Mouse (Mus musculus) heart, postnatal 0 days (tissue): ENCODE results near the gene Vars. TPM values are rescaled to one million over a fixed set of nuclear protein-coding genes. Genes with fewer than 3 reads are reported as not detected.
A peak's percentile ranks its signal among the peaks of the same experiment; 100 is the strongest.

Experiments used
- ATAC-seq: fragments of 200-750 bp; cut with Nextera tagmentation; 2 replicates; pipeline ENCODE4 v1.8.0; 2017; ENCODE audit warnings: low read depth, moderate number of reproducible peaks, moderate library complexity; ENCODE audit not compliant: insufficient read depth
- DNase-seq: peaks from one replicate; pipeline ENCODE4 v3.0.0-alpha.2; 2016; ENCODE audit warnings: low spot score
- H3K27ac ChIP-seq: fragments of 300-500 bp; sonication (generic); 2 replicates; pipeline ENCODE4 v1.5.1; 2014; ENCODE audit warnings: low read depth, mild to moderate bottlenecking
- H3K27me3 ChIP-seq: fragments of 300-500 bp; sonication (generic); 2 replicates; pipeline ENCODE4 v1.6.1; 2014; ENCODE audit warnings: low read length, mixed read lengths; ENCODE audit not compliant: control insufficient read depth, insufficient read depth
- H3K36me3 ChIP-seq: fragments of 300-500 bp; sonication (generic); replicated peaks from 2 replicates; pipeline ENCODE4 v1.6.1; 2014; ENCODE audit warnings: low read length, mixed read lengths; ENCODE audit not compliant: control insufficient read depth, insufficient read depth
- H3K4me1 ChIP-seq: fragments of 300-500 bp; sonication (generic); 2 replicates; pipeline ENCODE4 v1.6.1; 2014; ENCODE audit warnings: antibody characterized with exemption; ENCODE audit not compliant: control insufficient read depth, insufficient read depth
- H3K4me2 ChIP-seq: fragments of 300-500 bp; sonication (generic); 2 replicates; pipeline ENCODE4 v1.6.1; 2014; ENCODE audit warnings: low read depth, mild to moderate bottlenecking, low read length, moderate library complexity
- H3K4me3 ChIP-seq: fragments of 300-500 bp; sonication (generic); 2 replicates; pipeline ENCODE4 v1.5.1; 2014; ENCODE audit warnings: low read depth, low read length
- H3K9ac ChIP-seq: fragments of 300-500 bp; sonication (generic); replicated peaks from 2 replicates; pipeline ENCODE4 v1.6.1; 2014; ENCODE audit warnings: low read depth, low read length, mixed read lengths
- H3K9me3 ChIP-seq: fragments of 300-500 bp; sonication (generic); replicated peaks from 2 replicates; pipeline ENCODE4 v1.6.1; 2016; ENCODE audit warnings: low read length; ENCODE audit not compliant: control insufficient read depth
- CTCF ChIP-seq: IDR thresholded peaks from 2 replicates; pipeline ENCODE4 v1.5.1; 2016; ENCODE audit warnings: antibody characterized with exemption, control low read depth, low read depth
- EP300 ChIP-seq: IDR thresholded peaks from 2 replicates; pipeline ENCODE4 v1.6.1; 2016; ENCODE audit warnings: antibody characterized with exemption, low read depth
- WGBS: fragments of 180-500 bp; shearing (Covaris S2); extraction: QIAGEN DNeasy Blood & Tissue Kit; methylation state at CpG from one replicate; pipeline ENCODE4 v1.1.7; 2014; 5-methylcytosine and 5-hydroxymethylcytosine counted together
- polyA plus RNA-seq: library from polyadenylated mRNA; unstranded; fragments of >200 nt; fragmentation: Nextera tagmentation; extraction: Ambion mirVana; gene quantifications from 2 replicates; pipeline ENCODE4 v1.2.1, GENCODE M21; 2015
- total RNA-seq: library from RNA; depleted of rRNA; stranded (reverse); fragments of >200 nt; gene quantifications from 2 replicates; pipeline ENCODE4 v1.2.3, GENCODE M21; 2014; ENCODE audit warnings: low replicate concordance

Vars gene
- total and polyA plus RNA-seq, 2 experiments from 2014 or later: 21.7 to 61.5 TPM

- DNase-seq (peak; percentile 76), ATAC-seq (peak; percentile 16)
- Histone ChIP-seq H3K36me3 (peaks cover 28% of the 10 kb centered on the region), H3K4me3 (peak overlapping the region; percentile 80), H3K9ac (peak overlapping the region; percentile 90), H3K4me2 (peak overlapping the region; percentile 92), H3K27ac (peak overlapping the region; percentile 98), H3K27me3 (no peaks in the 10 kb centered on the region), H3K9me3 (no peaks in the 10 kb centered on the region), H3K4me1 (peaks cover 26% of the 10 kb centered on the region)
- WGBS: under 1% methylated on average over 27 of the region's 27 CpGs
- TF ChIP-seq CTCF (no peak), EP300 (no peak)
Observed at GRCm38 (mm10) chr17:35050126-35050750, 49.5 kb downstream of the Vars start.

GRCm38 (mm10) chr17:35051156-35052086 lies 50.6 kb downstream of the Vars start:
- no peaks in the 10 kb centered on the region for H3K27me3 ChIP-seq
- WGBS: under 1% methylated on average over 21 of the region's 21 CpGs
- TF ChIP-seq EP300 (peak; percentile 84), CTCF (no peak)
- H3K9ac ChIP-seq: peak overlapping the region; percentile 90
- H3K9me3 ChIP-seq: no peaks in the 10 kb centered on the region
- H3K27ac ChIP-seq: peak overlapping the region; percentile 98
- H3K4me2 ChIP-seq: peak overlapping the region; percentile 92
- H3K4me1 ChIP-seq: peaks cover 16% of the 10 kb centered on the region
- peaks cover 40% of the 10 kb centered on the region for H3K36me3 ChIP-seq
- H3K4me3 ChIP-seq: peak overlapping the region; percentile 80
- DNase-seq (peak; percentile 93), ATAC-seq (peak; percentile 71)

GRCm38 (mm10) chr17:35052271-35052798 lies 51.5 kb downstream of the Vars start:
- peaks cover 16% of the 10 kb centered on the region for H3K4me1 ChIP-seq
- peak overlapping the region; percentile 31; the same call in 1 of the 2 replicates for H3K9ac ChIP-seq
- 63% methylated on average over 12 of the region's 12 CpGs for WGBS

DNA sequence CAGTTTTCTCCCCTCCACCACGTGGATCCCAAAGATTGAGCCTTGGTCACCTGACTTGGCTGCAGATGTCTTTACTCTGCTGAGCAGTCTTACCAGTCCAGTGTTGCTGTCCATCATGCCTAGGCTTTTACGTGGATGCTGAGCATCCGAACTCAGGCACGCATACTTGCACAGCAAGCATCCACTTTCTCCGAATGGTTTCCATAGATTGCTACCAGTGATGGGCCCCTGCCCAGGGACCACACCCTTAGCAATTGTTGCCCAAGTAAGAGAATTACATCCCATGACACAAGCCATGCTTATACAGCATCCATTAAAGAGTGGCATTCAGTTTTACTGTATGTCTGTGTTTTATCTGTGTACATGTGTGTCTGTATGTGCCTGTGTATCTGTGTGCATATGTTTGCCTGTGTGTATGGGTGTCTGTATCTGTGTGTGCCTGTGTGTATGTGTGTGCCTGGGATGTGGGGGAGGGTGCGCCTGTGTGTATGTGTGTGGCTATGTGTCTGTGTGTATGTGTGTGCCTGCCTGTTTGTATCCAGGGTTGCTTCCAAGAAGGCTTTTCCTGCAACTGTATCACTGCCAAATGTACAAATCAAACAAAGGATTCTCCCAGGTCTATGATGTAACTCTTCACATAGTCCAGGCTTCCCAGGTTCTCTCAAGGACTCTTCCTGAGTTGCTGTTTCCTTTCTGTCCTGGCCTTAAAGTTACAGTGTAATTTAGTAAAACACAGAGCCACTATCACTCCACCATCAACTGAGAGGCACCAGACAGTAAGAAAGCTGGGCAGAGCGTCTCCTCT lies 55.1 kb downstream of the Vars start:
- Histone ChIP-seq H3K4me3 (no peak overlapping the region), H3K36me3 (peaks cover 64% of the 10 kb centered on the region), H3K27me3 (no peaks in the 10 kb centered on the region), H3K9me3 (no peaks in the 10 kb centered on the region), H3K4me1 (0 out of 2 replicates have a peak, but pooled peaks cover 7% of the 10 kb centered on the region), H3K4me2 (no peak overlapping the region), H3K27ac (peak overlapping the region; percentile 32; the same call in 1 of the 2 replicates), H3K9ac (no peak overlapping the region)
- no peak for TF ChIP-seq EP300
- no peak for TF ChIP-seq CTCF
- ATAC-seq (no peak), DNase-seq (no peak)
- 73% methylated on average over 7 of the region's 7 CpGs for WGBS

More at GRCm38 (mm10) chr17:35052271-35052798, 51.5 kb downstream of the Vars start:
- no peak for ATAC-seq
- DNase-seq: no peak
- H3K9me3 ChIP-seq: no peaks in the 10 kb centered on the region
- peaks cover 48% of the 10 kb centered on the region for H3K36me3 ChIP-seq
- peak overlapping the region; percentile 92 for H3K4me2 ChIP-seq
- H3K4me3 ChIP-seq: peak overlapping the region; percentile 80
- no peak for TF ChIP-seq CTCF
- no peak for TF ChIP-seq EP300
- no peaks in the 10 kb centered on the region for H3K27me3 ChIP-seq
- H3K27ac ChIP-seq: peak overlapping the region; percentile 98

DNA sequence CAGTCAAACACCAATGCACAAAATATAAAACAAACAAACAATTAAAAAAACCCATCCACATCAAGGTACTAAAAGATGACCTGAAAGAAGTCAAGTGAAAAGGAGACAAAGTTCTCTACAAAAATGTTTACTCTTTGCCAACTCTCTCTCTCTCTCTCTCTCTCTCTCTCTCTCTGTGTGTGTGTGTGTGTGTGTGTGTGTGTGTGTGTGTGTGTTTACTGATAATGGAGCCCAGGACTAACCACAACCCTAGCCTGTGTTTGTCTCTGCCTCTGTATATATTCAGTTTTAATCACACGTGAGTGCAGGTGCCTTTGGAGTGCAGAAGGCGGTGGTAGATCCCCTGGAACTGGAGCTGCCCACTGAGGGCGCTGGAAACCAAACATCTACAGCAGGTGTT lies 56.3 kb downstream of the Vars start:
- no peak for ATAC-seq

More for the DNA sequence above, 56.3 kb downstream of the Vars start:
- Histone ChIP-seq H3K9ac (no peak overlapping the region), H3K4me2 (no peak overlapping the region), H3K9me3 (no peaks in the 10 kb centered on the region), H3K27me3 (no peaks in the 10 kb centered on the region), H3K36me3 (peaks cover 74% of the 10 kb centered on the region), H3K4me3 (no peak overlapping the region), H3K27ac (no peak overlapping the region), H3K4me1 (0 out of 2 replicates have a peak, but pooled peaks cover 7% of the 10 kb centered on the region)
- DNase-seq: no peak
- WGBS: 75% methylated on average over 3 of the region's 3 CpGs
- TF ChIP-seq EP300: no peak
